Mouse (Mus musculus) midbrain, embryonic 11.5 days (tissue): ENCODE results near the gene Axin2. TPM values are rescaled to one million over a fixed set of nuclear protein-coding genes. Genes with fewer than 3 reads are reported as not detected.

ENCODE experiments used
- ATAC-seq: fragments of 200-750 bp; cut with Nextera tagmentation; 2 replicates; pipeline ENCODE4 v1.8.0; 2017; ENCODE audit warnings: moderate TSS enrichment, moderate library complexity; ENCODE audit not compliant: low FRiP score
- DNase-seq: peaks from one replicate; pipeline ENCODE4 v3.0.0; 2015; ENCODE audit warnings: low spot score; ENCODE audit errors: missing footprints
- H3K27ac ChIP-seq: fragments of 300-500 bp; sonication (generic); 2 replicates; pipeline ENCODE4 v1.5.1; 2014; ENCODE audit warnings: low read depth, low read length
- H3K27me3 ChIP-seq: fragments of 300-500 bp; sonication (generic); 2 replicates; pipeline ENCODE4 v1.6.1; 2014; ENCODE audit warnings: mild to moderate bottlenecking, low read length, moderate library complexity, mixed read lengths; ENCODE audit not compliant: control insufficient read depth, insufficient read depth
- H3K36me3 ChIP-seq: fragments of 300-500 bp; sonication (generic); 2 replicates; pipeline ENCODE4 v1.6.1; 2014; ENCODE audit warnings: mild to moderate bottlenecking, low read length, moderate library complexity, mixed read lengths; ENCODE audit not compliant: control insufficient read depth, insufficient read depth
- H3K4me1 ChIP-seq: fragments of 300-500 bp; sonication (generic); 2 replicates; pipeline ENCODE4 v1.6.1; 2014; ENCODE audit warnings: low read length; ENCODE audit not compliant: control insufficient read depth, insufficient read depth
- H3K4me2 ChIP-seq: fragments of 300-500 bp; sonication (generic); 2 replicates; pipeline ENCODE4 v1.6.1; 2014; ENCODE audit warnings: mild to moderate bottlenecking, moderate library complexity
- H3K4me3 ChIP-seq: fragments of 300-500 bp; sonication (generic); 2 replicates; pipeline ENCODE4 v1.5.1; 2014; ENCODE audit warnings: low read depth, low read length
- H3K9ac ChIP-seq: fragments of 300-500 bp; sonication (generic); 2 replicates; pipeline ENCODE4 v1.6.1; 2014; ENCODE audit warnings: low read length
- H3K9me3 ChIP-seq: fragments of 300-500 bp; sonication (generic); 2 replicates; pipeline ENCODE4 v1.6.1; 2016; ENCODE audit warnings: low read length; ENCODE audit not compliant: control insufficient read depth
- WGBS: fragments of 180-500 bp; shearing (Covaris S2); extraction: QIAGEN DNeasy Blood & Tissue Kit; methylation state at CpG from one replicate; pipeline ENCODE4 v1.1.7; 2014; 5-methylcytosine and 5-hydroxymethylcytosine counted together
- polyA plus RNA-seq: library from polyadenylated mRNA; unstranded; fragments of >200 nt; fragmentation: Nextera tagmentation; extraction: Ambion mirVana; gene quantifications from 2 replicates; pipeline ENCODE4 v1.2.1, GENCODE M21; 2014

Gene Axin2
- polyA plus RNA-seq, 1 experiment from 2014 or later = 23.1 TPM

- H3K9ac ChIP-seq = no peak overlapping the region
- H3K27ac ChIP-seq = no peak overlapping the region
- H3K36me3 ChIP-seq = no peaks in the 10 kb centered on the region
- H3K4me3 ChIP-seq = no peak overlapping the region
- WGBS = 81% methylated on average over 7 of the region's 7 CpGs
- no peak overlapping the region for H3K4me2 ChIP-seq
- ATAC-seq (no peak), DNase-seq (no peak)
- no peaks in the 10 kb centered on the region for H3K9me3 ChIP-seq
- no peaks in the 10 kb centered on the region for H3K4me1 ChIP-seq
- H3K27me3 ChIP-seq = no peaks in the 10 kb centered on the region
Observed at GRCm38 (mm10) chr11:108985836-108986235, 65.7 kb downstream of the Axin2 start.

GRCm38 (mm10) chr11:108987226-108987625, 67.1 kb downstream of the Axin2 start:
- no peak for ATAC-seq
- Histone ChIP-seq H3K36me3 (no peaks in the 10 kb centered on the region), H3K27ac (no peak overlapping the region), H3K9ac (no peak overlapping the region), H3K4me2 (no peak overlapping the region), H3K9me3 (no peaks in the 10 kb centered on the region), H3K27me3 (no peaks in the 10 kb centered on the region), H3K4me1 (no peaks in the 10 kb centered on the region), H3K4me3 (no peak overlapping the region)
- no peak for DNase-seq
- WGBS = 92% methylated on average over 3 of the region's 3 CpGs

DNA sequence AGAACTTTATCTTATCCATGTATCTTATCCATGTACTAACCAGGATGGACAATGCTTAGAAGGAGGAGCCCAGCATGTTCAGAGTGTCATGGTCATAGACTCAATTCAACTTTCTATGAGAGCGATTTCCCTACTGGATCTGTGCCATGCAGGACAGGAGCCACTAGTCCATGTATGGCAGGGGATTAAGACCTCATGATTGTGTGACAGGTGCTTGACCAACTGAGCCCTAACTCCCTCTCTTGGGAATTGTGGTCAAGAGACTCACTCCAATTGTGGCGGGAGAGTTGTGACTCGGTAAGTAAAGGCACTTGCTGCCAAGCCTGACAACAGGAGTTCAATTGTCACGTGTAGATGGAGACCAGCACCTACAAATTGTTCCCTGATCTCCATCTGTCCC, 67.6 kb downstream of the Axin2 start:
- H3K27me3 ChIP-seq = no peaks in the 10 kb centered on the region
- ATAC-seq (no peak), DNase-seq (no peak)
- no peak overlapping the region for H3K4me3 ChIP-seq
- H3K36me3 ChIP-seq = no peaks in the 10 kb centered on the region
- no peak overlapping the region for H3K27ac ChIP-seq
- H3K9ac ChIP-seq = no peak overlapping the region
- H3K4me1 ChIP-seq = no peaks in the 10 kb centered on the region
- H3K4me2 ChIP-seq = no peak overlapping the region
- WGBS = 96% methylated on average over 4 of the region's 4 CpGs
- H3K9me3 ChIP-seq = no peaks in the 10 kb centered on the region

DNA sequence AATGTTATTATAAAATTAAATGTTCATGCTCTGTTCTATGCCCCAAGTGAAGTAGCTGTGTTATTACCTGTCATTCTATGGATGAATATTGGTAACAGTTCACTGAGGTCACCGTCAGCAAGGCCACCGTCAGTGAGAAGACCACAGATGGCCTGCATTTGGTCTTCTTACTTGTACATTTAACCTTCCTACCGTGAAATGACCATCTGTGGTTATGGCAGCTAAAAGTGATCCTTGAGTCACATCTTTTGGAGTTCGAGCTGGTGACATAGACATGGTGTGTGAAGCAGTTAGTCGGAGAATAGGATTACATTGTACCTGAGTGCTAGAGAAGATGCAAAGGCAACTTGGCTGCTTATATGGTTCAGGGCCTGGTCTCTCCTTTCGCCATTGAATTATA, 68.1 kb downstream of the Axin2 start:
- Histone ChIP-seq H3K4me3 (no peak overlapping the region), H3K36me3 (no peaks in the 10 kb centered on the region), H3K4me2 (no peak overlapping the region), H3K9ac (no peak overlapping the region), H3K4me1 (no peaks in the 10 kb centered on the region), H3K27me3 (no peaks in the 10 kb centered on the region), H3K9me3 (no peaks in the 10 kb centered on the region), H3K27ac (no peak overlapping the region)
- 87% methylated on average over 6 of the region's 6 CpGs for WGBS
- DNase-seq (no peak), ATAC-seq (no peak)

- WGBS = 83% methylated on average over 8 of the region's 8 CpGs
- Histone ChIP-seq H3K27me3 (no peaks in the 10 kb centered on the region), H3K4me3 (no peak overlapping the region), H3K9ac (no peak overlapping the region), H3K36me3 (no peaks in the 10 kb centered on the region), H3K4me1 (0 out of 2 replicates have a peak, but pooled peaks cover 3% of the 10 kb centered on the region), H3K9me3 (no peaks in the 10 kb centered on the region), H3K4me2 (no peak overlapping the region), H3K27ac (no peak overlapping the region)
- DNase-seq = no peak
- no peak for ATAC-seq
Observed at GRCm38 (mm10) chr11:108989940-108990339, 69.8 kb downstream of the Axin2 start.

GRCm38 (mm10) chr11:108993414-108993813, 73.3 kb downstream of the Axin2 start:
- DNase-seq = no peak
- H3K9me3 ChIP-seq = no peaks in the 10 kb centered on the region
- no peak overlapping the region for H3K4me2 ChIP-seq
- no peaks in the 10 kb centered on the region for H3K27me3 ChIP-seq
- no peaks in the 10 kb centered on the region for H3K36me3 ChIP-seq
- no peak overlapping the region for H3K27ac ChIP-seq
- 0 out of 2 replicates have a peak, but pooled peaks cover 3% of the 10 kb centered on the region for H3K4me1 ChIP-seq
- no peak overlapping the region for H3K4me3 ChIP-seq
- 95% methylated on average over 6 of the region's 6 CpGs for WGBS
- H3K9ac ChIP-seq = no peak overlapping the region
- no peak for ATAC-seq

DNA sequence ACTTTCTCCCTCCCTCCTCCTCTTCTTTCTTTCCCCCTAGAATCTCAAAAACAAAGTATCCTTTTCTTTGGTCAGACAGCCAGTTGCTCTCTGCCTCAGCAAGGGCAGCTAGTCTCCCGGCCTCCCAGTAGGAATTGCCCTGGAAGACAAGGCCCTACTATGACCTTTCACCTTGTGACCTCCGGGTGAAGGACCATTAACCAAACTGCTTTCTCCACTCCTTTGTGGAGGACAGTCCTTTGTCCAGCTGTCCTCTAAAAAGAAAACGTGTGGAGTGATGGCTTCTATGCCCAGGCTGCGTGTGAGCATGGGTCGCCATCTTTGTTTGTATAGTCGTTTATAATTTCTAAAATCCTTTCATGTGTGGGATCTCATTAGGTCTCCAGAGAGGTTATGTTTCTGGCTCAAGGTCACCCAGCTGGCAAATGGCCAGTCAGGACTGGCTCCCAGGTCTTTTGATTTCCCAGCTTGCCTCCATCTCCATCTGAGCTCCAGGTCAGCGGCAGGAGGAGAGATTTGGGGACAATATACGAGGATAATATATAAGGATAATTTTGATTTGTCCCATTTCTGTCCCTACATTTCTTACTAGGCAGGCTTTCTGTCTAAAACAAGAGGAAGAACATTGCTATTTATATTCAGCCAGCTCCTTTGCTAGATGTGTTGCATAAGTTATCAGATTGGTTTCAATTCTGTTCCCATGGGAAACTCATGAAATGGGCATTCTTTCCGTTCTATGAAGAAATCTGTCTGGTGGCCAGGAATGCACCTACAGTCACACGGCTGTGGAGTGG, 75.2 kb downstream of the Axin2 start:
- WGBS = 35% methylated on average over 10 of the region's 10 CpGs
- H3K9ac ChIP-seq = no peak overlapping the region
- H3K36me3 ChIP-seq = no peaks in the 10 kb centered on the region
- H3K4me3 ChIP-seq = no peak overlapping the region
- no peak overlapping the region for H3K4me2 ChIP-seq
- H3K9me3 ChIP-seq = peaks cover 4% of the 10 kb centered on the region; the same call in 1 of the 2 replicates
- no peaks in the 10 kb centered on the region for H3K27me3 ChIP-seq
- H3K27ac ChIP-seq = no peak overlapping the region
- ATAC-seq (0 out of 2 replicates have a peak, but pooled peaks have one; percentile 22), DNase-seq (peak; percentile 82)
- 0 out of 2 replicates have a peak, but pooled peaks cover 3% of the 10 kb centered on the region for H3K4me1 ChIP-seq

GRCm38 (mm10) chr11:108995990-108996533, 75.9 kb downstream of the Axin2 start:
- Histone ChIP-seq H3K4me3 (no peak overlapping the region), H3K9me3 (peaks cover 4% of the 10 kb centered on the region; the same call in 1 of the 2 replicates), H3K27ac (no peak overlapping the region), H3K27me3 (no peaks in the 10 kb centered on the region), H3K36me3 (no peaks in the 10 kb centered on the region), H3K4me2 (no peak overlapping the region), H3K9ac (no peak overlapping the region), H3K4me1 (0 out of 2 replicates have a peak, but pooled peaks cover 3% of the 10 kb centered on the region)
- WGBS = 75% methylated on average over 2 of the region's 2 CpGs
- peak; percentile 73 for DNase-seq
- no peak for ATAC-seq

DNA sequence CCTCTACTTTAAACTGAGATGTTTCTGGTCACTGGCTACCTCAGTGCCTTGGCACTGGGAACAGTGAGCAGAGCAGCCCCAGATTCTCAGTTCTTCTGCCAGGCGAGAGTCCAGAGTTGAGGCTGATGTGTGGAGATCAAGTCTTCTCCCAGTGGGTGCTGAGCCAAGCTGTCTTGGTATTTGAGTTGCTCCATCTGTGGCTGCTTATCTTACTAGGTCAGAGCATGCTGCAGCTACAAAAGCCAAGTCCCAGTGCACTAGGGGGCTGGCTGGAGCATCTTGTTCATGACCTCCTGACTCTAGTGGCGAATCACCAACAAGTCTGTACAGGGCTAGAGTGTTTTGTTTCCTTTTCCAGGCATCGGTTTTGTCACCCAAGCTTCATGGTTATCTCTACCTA, 77.7 kb downstream of the Axin2 start:
- no peak overlapping the region for H3K9ac ChIP-seq
- H3K9me3 ChIP-seq = peaks cover 8% of the 10 kb centered on the region; the same call in 1 of the 2 replicates
- DNase-seq = no peak
- no peak overlapping the region for H3K27ac ChIP-seq
- no peak for ATAC-seq
- 89% methylated on average over 3 of the region's 3 CpGs for WGBS
- no peaks in the 10 kb centered on the region for H3K27me3 ChIP-seq
- H3K4me1 ChIP-seq = 0 out of 2 replicates have a peak, but pooled peaks cover 3% of the 10 kb centered on the region
- H3K4me3 ChIP-seq = no peak overlapping the region
- no peak overlapping the region for H3K4me2 ChIP-seq
- H3K36me3 ChIP-seq = no peaks in the 10 kb centered on the region
